Mouse (Mus musculus) CH12F3 (cell line): Measurements from ENCODE around the gene Angptl7.

ENCODE experiments used
- in situ Hi-C: fragments of 300-500 bp; cut with MboI; formaldehyde crosslinking; loops from 2 replicates; pipeline ENCODE4 v1.14.3; 2020; ENCODE audit warnings: low sequenced_read_pairs

Angptl7 gene

DNA sequence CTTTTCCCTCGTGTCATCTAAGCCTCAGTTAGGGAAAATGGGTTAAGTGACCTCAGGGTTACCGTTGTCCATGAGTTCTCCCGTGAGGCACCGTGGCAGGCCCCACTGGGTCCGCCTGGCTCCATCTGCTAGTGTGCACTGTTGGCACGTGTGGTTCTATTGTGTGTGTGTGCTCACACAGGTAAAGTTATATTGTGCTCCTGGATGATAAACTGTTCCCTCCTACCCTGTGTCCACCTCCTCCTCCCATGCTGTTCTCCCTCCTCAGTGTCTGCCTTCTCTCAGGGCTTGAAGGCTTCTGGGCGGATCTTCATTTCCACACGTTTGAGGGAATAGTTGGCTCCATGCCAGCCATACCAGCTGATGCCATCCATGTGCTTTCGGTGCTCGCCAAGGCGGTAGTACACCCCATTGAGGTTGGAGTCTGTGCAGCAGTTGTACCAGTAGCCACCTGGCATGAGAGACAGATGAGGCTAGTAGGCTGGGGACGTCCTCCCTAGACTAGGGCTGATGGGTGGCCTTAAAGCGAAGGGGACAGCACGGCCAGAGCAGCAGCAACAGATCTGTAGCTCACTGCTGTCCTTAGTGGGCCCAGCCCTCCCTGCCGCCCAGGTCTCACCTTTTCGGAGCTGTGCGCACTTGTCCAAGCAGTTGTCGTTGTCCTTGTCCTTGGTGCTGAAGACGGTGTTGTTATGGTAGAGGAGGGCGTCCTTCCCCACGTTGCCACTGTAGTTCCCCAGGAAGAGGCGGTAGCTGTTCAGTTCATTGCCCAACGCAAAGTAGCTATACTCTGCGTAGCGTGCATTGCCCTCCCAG, 4.2 kb downstream of the Angptl7 start:
- in situ Hi-C loops: no loop called here

DNA sequence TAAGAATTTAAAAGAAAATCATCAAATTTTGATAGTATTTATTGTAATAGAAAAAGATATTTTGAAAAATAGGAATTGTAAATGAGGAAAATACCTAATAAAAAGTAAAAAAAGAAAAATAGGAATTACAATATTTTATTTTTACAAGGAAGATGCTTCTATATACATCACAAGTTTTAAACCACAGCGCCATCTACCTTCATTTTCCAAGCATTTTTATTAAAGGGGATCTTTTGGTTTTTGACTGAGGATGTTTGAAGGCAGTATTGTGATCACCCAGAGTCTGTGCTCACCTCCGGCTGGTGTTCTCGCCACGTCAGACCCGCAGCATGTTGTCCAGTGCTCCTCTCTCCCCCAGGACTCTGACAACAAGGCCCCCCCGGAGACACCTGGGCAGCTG, 5.1 kb downstream of the Angptl7 start:
- in situ Hi-C loops: no loop called here

DNA sequence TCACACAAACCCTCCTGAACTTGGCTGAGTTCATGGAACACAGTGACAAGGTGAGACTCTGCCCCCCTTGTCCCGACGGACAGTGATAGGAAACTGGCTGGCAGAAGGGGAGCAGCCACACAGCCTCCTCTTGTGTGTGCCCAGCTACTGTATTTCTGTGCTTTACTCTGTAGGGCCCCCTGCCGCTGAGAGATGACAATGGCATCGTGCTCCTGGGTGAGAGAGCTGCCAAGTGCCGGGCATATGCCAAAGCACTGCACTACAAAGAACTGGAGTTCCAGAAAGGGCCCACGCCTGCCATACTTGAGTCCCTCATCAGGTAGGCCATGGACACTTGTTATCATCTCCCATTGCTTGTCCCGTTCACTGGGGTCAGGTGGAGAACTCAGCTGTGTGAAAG, 8.8 kb downstream of the Angptl7 start:
- in situ Hi-C loops: no loop called here

GRCm38 (mm10) chr4:148490502-148490901, 9.8 kb downstream of the Angptl7 start:
- in situ Hi-C loops: no loop called here

DNA sequence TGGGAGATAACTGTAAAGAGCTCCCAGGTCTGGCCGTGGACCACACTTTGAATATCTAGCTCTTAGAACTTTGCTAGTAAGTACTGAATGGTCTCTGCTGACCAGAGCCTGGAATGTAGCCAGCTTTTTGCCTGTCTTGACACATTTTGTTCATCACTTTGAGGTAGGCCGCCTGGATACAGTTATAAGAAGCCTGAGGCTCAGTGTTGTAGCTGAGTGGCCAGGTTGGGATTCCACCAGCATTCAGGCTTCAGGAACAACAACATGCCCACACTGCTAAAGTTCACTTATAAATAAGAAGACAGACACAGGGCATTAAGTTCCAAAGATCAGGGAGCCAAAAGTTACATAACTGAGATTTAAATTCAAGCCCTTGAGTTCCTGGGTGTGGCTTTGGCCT, 12.4 kb downstream of the Angptl7 start:
- in situ Hi-C loops: no loop called here

- in situ Hi-C loops: no loop called here
These were observed 15.7 kb downstream of the Angptl7 start for GRCm38 (mm10) chr4:148484511-148484910.

DNA sequence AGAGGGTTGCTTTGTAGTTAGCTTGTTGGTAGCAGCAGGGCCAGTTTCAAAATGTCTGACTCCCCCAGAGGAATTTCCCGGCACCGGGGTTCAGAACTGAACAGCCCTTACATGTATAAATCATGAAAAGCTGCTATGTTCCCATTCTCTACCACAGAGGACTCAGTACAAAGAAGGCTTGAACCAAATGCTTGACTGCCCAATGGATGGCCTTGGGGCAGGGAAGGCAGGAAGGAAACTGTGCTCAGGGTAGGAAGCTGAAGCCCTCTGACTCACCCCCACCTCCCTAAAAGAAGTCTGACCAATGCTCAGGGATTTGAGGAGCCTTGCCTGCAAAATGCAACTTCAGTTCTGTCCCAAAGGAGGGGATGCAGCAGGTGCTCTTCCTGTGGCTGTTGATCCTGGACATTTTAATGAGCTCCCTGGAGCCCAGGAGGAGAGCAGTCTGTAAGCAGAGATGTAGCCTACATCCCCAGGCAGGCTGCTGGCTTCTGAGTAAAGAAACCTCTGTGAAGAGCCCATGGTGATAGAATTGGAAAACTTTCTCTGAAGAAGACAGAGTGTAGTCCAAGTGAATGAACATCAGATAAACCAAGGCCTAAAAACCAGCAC, 18.6 kb downstream of the Angptl7 start:
- in situ Hi-C loops: no loop called here

DNA sequence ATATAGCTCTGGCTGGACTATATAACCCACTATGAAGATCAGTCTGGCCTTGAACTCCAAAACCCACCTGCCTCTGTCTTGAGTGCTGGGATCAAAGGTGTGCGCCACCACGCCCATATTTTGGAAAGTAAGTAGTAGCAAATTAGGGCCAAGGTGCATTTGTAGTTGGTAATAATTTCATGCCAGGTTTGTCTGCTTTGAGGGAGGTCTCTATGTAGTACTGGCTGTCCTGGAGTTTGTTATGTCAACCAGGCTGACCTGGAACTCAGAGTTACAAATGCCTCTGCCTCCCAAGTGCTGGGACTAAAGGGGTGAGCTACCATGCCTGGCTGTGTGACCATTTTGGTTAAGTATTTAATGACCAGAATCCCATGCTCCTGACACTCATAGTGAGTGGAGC, 20.0 kb downstream of the Angptl7 start:
- in situ Hi-C loops: no loop called here

DNA sequence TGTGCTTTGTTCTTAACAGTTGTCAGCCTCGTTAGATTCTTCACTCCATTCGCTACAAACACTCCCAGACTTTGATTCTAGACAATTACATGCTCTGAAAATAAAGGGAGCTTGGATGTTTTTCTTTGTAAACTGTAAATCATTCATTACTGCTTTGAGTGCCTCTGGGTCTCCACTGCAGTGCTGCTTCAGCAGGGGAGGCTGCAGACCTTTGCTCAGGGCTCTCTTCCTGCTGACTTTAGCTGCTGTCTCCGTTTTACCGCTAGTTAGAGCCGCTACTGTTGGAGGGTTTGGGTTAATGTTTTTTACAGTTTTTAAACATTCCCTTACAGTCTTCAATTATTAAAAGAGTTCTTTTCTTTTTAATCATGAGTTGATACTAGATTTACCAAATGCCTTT, 26.8 kb downstream of the Angptl7 start:
- in situ Hi-C loops: no loop called here

DNA sequence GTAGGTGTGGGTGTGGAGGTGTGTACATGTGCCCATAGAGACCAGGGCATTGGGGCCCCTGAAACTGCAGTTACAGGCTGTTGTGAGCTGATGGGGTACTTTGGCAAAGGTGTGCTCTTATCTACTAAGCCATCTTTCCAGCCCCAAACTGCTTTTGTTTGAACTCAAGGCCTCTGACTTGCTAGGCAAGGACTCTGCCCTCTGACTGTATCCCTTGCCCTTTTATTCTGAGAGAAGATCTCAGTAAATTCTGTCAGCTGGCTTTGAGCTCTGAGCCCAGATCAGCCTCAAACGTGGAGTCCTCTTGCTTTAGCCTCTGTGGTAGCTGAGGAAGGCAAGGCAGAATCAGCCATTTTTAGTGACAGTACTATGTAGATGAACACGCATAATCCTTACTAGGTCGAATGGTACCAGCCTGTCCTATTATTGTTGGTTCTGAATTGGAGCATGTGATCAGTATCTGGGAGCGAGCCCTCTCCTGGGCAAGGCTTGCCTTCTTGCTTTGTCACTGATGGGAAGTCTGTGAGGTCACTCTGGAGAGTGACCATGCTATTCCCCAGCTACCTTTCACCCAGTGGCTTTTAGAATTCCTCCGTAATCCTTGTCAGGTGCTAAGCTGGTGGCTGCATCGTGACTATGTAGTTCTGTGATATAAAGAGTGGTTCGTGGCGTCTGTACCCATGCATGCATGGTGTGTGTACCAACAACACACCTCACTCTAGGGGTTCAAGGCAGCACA, 27.7 kb downstream of the Angptl7 start:
- in situ Hi-C loops: no loop called here

DNA sequence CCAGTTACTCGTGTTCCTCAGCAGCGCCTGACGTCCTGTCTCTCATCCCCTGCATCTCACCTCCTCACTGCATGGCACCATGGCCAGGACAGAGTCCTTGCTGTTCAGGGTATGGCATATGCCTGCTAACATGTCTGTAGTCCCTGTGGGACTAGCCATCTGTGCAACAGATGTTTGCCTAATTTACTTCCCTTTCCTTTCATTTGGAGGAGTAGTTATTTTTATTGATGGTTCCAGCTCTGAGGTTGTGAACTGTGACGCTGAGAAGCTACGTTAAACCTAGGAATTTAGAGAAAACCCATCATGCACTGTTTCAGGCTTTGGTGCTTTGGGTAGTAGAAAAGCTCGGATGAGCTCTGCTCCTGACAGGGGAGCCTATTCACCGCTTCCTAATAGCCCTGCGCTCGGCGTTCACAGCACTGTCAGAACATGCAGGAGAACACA, 28.9 kb downstream of the Angptl7 start:
- in situ Hi-C loops: no loop called here

DNA sequence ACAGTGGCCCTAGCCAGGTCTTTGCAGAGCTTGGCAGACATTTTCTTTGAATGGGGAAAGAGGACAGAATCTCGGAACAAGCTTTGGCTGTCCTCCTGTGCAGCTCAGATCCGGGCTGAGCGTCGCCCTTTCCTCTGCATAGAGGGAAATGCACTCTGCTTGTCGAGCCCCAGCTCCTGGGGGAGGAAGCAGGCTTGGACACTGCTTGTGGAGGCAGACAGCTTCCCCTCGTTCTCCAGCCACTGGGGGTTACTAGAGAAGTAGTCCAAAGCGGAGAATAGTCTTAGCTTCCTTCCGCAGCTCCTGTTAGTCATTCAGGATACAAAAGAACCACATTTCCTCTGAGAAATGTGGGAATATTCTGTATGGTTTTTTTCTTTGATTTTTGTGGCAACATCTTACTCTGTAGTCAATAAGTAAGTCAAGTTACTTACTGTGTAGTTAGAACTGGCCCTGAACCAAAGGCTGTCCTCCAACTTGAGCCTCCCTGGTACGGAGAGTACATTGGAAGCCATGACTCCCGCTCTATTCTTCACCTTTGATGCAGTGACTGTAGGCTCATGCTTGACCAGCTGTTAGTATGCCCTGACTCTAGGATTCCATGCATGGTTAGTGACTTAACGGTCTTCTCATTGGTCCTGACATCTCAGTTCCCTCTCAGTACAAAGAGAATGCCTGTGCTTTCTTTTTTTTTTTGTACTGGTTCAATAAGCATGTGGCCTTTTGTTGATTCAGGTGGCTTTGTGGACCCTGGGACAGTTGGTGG, 30.6 kb downstream of the Angptl7 start:
- in situ Hi-C loops: no loop called here

DNA sequence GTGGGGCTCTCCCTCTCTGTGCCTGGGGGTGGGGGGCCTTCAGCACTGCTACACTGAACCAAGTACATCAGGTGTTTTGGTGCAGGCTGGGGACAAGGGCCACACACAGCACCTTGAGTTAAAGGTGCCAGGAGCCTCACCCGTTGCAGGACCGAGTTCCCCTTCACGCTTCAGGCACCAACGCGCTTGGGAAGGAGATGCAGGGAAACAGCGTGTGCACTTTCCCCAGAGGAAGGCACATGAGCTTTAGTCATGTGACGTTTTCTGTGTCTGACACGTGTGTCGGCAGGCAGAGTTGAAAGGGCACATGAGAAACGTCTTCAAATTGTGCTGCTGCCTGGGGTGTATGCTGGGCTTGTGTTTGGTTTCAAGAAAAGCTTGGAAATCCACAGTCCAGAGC, 31.9 kb downstream of the Angptl7 start:
- in situ Hi-C loops: no loop called here

- in situ Hi-C loops: no loop called here
These were observed 33.7 kb downstream of the Angptl7 start for GRCm38 (mm10) chr4:148466511-148467079.

- in situ Hi-C loops: no loop called here
These were observed 35.4 kb downstream of the Angptl7 start for GRCm38 (mm10) chr4:148464869-148465268.

DNA sequence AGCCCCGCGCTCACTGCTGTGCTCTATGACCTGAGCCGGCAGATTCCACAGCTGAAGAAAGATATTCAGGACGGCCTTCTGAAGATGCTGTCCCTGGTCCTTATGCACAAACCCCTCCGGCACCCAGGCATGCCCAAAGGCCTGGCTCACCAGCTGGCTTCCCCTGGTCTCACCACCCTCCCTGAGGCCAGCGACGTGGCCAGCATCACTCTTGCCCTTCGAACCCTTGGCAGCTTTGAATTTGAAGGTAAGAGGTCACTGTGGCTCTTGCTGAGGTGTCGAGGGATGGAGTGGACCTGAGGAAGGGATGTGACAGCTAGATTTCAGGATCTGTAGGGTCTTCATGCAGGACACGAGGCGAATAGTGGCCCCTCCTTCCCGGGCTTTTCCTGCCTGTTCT, 36.0 kb downstream of the Angptl7 start:
- in situ Hi-C loops: no loop called here

DNA sequence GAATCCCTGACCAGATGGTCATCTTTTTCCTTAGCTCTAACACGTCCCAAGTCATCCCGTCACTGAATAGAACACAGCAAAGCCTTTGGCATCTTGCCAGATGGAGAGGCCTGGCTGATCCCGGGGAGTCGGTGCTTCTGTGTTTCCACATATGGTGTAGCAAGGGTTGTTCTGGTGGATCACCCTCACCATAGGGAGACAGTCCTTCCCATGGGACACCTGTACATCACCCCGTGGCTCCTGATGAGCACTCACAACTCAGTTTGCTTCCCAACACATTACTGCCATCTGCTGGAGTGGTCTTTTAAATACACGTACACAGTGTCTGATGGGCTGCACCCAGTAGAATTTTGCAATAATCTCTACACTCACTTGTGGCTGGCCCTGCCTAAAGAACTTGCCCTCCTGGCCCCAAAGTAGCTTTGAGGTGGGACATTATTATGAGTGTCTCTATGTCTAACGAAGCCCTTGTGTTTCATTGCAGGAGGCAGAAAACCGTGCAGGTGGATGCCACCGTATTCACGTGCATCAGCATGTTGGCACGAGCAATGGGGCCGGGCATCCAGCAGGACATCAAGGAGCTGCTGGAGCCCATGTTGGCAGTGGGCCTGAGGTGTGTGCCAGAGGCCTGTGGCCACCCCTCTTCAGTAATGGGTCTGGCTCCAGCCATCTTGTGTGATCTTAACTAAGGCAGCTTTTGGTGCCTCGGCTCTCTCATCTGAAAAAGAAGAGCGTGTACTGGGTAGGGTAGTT, 36.9 kb downstream of the Angptl7 start:
- in situ Hi-C loops: no loop called here

DNA sequence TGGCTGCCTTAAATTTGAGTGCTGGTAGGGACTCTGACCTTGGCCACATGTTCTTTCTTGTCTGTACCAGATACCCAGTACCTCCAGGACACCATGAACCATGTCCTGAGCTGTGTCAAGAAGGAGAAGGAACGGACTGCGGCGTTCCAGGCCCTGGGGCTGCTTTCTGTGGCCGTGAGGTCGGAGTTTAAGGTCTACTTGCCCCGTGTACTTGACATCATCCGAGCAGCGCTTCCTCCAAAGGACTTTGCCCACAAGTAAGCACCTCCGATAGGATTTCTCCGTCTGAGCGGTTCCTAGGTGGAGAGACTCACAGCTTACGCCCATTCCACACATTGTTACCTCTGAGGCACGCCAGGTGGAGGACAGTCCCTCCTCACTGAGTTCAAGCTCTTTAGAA, 37.5 kb downstream of the Angptl7 start:
- in situ Hi-C loops: no loop called here

DNA sequence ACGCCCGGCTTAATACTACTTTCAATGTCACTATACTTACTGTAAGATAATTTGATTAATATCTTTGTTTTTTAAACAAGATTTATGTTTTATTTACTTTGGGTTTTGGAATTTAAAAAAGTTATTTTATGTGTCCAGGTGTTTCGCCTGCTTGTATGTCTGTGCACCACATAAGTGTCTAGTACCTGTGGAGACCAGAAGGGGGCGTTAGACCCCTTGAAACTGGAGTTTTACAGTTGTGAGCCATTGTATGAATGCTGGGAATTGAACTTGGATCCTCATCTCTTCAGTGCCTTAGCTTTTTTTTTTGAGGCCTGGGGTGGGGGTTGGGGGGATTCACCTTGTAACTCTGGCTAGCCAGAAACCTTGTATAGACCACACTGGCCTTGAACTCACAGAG, 38.5 kb downstream of the Angptl7 start:
- in situ Hi-C loops: no loop called here

GRCm38 (mm10) chr4:148460656-148461284, 39.5 kb downstream of the Angptl7 start:
- in situ Hi-C loops: no loop called here
